Mouse (Mus musculus) CH12.LX (cell line): ENCODE measurements at regions not wholly inside any gene's neighbourhood (a gene's known extent, or its start where the extent isn't known, plus 50 kb on each side); places are given as distances from the start of the nearest gene placed in this dataset.

Experiments used
- DNase-seq: peaks from one replicate; pipeline ENCODE4 v3.0.0-alpha.2; 2013; ENCODE audit errors: extremely low read depth
- H3K27ac ChIP-seq: 2 replicates; pipeline ENCODE4 v1.5.1; 2012; ENCODE audit warnings: low read depth, mild to moderate bottlenecking, control low read depth, moderate library complexity; ENCODE audit not compliant: insufficient read depth
- H3K27me3 ChIP-seq: replicated peaks from 2 replicates; pipeline ENCODE3; 2012; ENCODE audit warnings: inconsistent platforms
- H3K36me3 ChIP-seq, 2 experiments: replicated peaks in 1 of 2; 2 replicates each; pipeline versions ENCODE3 to v1.6.1; 2012; ENCODE audit warnings: inconsistent platforms in 1 of 2, low read length in 1 of 2, mild to moderate bottlenecking in 1 of 2, mixed read lengths in 1 of 2, moderate library complexity in 1 of 2; ENCODE audit not compliant: control insufficient read depth in 1 of 2, insufficient read depth in 1 of 2
- H3K4me1 ChIP-seq, 2 experiments: 2 replicates each; pipeline ENCODE4 v1.6.1; 2012; ENCODE audit warnings: inconsistent platforms in 1 of 2, moderate library complexity in 1 of 2; ENCODE audit not compliant: insufficient read depth in 2 of 2, control insufficient read depth in 1 of 2
- H3K4me2 ChIP-seq: 2 replicates; pipeline ENCODE4 v1.6.1; 2012; ENCODE audit warnings: low read depth, mild to moderate bottlenecking, control low read depth; ENCODE audit not compliant: poor library complexity, insufficient read depth, severe bottlenecking
- H3K4me3 ChIP-seq, 3 experiments: fragments of 150-350 bp in 1 of 3; sonication (generic) in 1 of 3; replicated peaks in 1 of 3; 2 replicates each; pipeline versions ENCODE3 to v1.5.1; 2011 to 2012; ENCODE audit warnings: low read depth in 2 of 3, low read length in 2 of 3, mild to moderate bottlenecking in 2 of 3, moderate library complexity in 2 of 3, control low read depth in 1 of 3, improper control_type of control experiment in 1 of 3, inconsistent platforms in 1 of 3, mixed read lengths in 1 of 3; ENCODE audit not compliant: poor library complexity in 1 of 3
- H3K79me2 ChIP-seq: replicated peaks from 2 replicates; pipeline ENCODE4 v1.6.1; 2012; ENCODE audit warnings: mild to moderate bottlenecking, moderate library complexity; ENCODE audit not compliant: control insufficient read depth, poor library complexity, insufficient read depth, severe bottlenecking; ENCODE audit errors: extremely low read depth
- H3K9ac ChIP-seq: 2 replicates; pipeline ENCODE4 v1.6.1; 2012; ENCODE audit warnings: low read depth, mild to moderate bottlenecking, control low read depth, moderate library complexity; ENCODE audit not compliant: insufficient read depth
- H3K9me3 ChIP-seq: replicated peaks from 2 replicates; pipeline ENCODE3; 2012; ENCODE audit warnings: low read length, inconsistent platforms, mixed read lengths
- BHLHE40 ChIP-seq: IDR thresholded peaks from 2 replicates; pipeline ENCODE4 v1.6.1; 2011; ENCODE audit warnings: mild to moderate bottlenecking, low read depth, low read length, improper control_type of control experiment
- CHD1 ChIP-seq: IDR thresholded peaks from 2 replicates; pipeline ENCODE4 v1.6.1; 2012; ENCODE audit warnings: low read depth, low read length, improper control_type of control experiment, inconsistent platforms
- CHD2 ChIP-seq: IDR thresholded peaks from 2 replicates; pipeline ENCODE4 v1.6.1; 2011; ENCODE audit warnings: low read length, improper control_type of control experiment
- CTCF ChIP-seq, 2 experiments: IDR thresholded peaks in 1 of 2; conservative IDR thresholded peaks in 1 of 2; 2 replicates each; pipeline ENCODE4 v1.5.1; 2011 to 2012; ENCODE audit warnings: low read depth in 2 of 2, low read length in 2 of 2, improper control_type of control experiment in 1 of 2, inconsistent platforms in 1 of 2, mild to moderate bottlenecking in 1 of 2, moderate library complexity in 1 of 2
- ELF1 ChIP-seq: IDR thresholded peaks from 2 replicates; pipeline ENCODE4 v1.6.1; 2014; ENCODE audit warnings: low read depth, mild to moderate bottlenecking, inconsistent platforms, low read length, improper control_type of control experiment
- ETS1 ChIP-seq: conservative IDR thresholded peaks from 2 replicates; pipeline ENCODE4 v1.6.1; 2012; ENCODE audit warnings: low read depth, mild to moderate bottlenecking, inconsistent platforms, low read length, improper control_type of control experiment, moderate library complexity
- GABPA ChIP-seq: IDR thresholded peaks from 2 replicates; pipeline ENCODE4 v1.6.1; 2012; ENCODE audit warnings: low read depth, low read length, improper control_type of control experiment, inconsistent platforms; ENCODE audit not compliant: insufficient replicate concordance
- HCFC1 ChIP-seq: IDR thresholded peaks from 2 replicates; pipeline ENCODE4 v1.6.1; 2012; ENCODE audit warnings: low read depth, mild to moderate bottlenecking, inconsistent platforms, low read length, improper control_type of control experiment
- IRF4 ChIP-seq: IDR thresholded peaks from 2 replicates; pipeline ENCODE4 v1.6.1; 2014; ENCODE audit warnings: low read depth, mild to moderate bottlenecking, inconsistent platforms, low read length, improper control_type of control experiment
- JUN ChIP-seq: IDR thresholded peaks from 2 replicates; pipeline ENCODE4 v1.6.1; 2011; ENCODE audit warnings: low read depth, mild to moderate bottlenecking, low read length, improper control_type of control experiment, moderate library complexity; ENCODE audit not compliant: insufficient read depth
- JUND ChIP-seq: conservative IDR thresholded peaks from 2 replicates; pipeline ENCODE4 v1.6.1; 2011; ENCODE audit warnings: low read depth, low read length, improper control_type of control experiment
- KAT2A ChIP-seq: IDR thresholded peaks from 2 replicates; pipeline ENCODE4 v1.6.1; 2012; ENCODE audit warnings: low read length, improper control_type of control experiment, inconsistent platforms; ENCODE audit not compliant: insufficient replicate concordance
- MAFK ChIP-seq: IDR thresholded peaks from 2 replicates; pipeline ENCODE4 v1.6.1; 2011; ENCODE audit warnings: low read length, improper control_type of control experiment; ENCODE audit not compliant: insufficient replicate concordance
- MAZ ChIP-seq: IDR thresholded peaks from 2 replicates; pipeline ENCODE4 v1.6.1; 2012; ENCODE audit warnings: low read depth, mild to moderate bottlenecking, inconsistent platforms, low read length, improper control_type of control experiment, moderate library complexity
- MXI1 ChIP-seq: IDR thresholded peaks from 2 replicates; pipeline ENCODE4 v1.6.1; 2011; ENCODE audit warnings: mild to moderate bottlenecking, low read depth, low read length, improper control_type of control experiment
- MYC ChIP-seq: IDR thresholded peaks from 2 replicates; pipeline ENCODE4 v1.6.1; 2011; ENCODE audit warnings: low read depth, mild to moderate bottlenecking, improper control_type of control experiment, low read length
- PAX5 ChIP-seq: IDR thresholded peaks from 2 replicates; pipeline ENCODE4 v1.6.1; 2012; ENCODE audit warnings: low read length, inconsistent platforms, mixed read lengths
- POLR2A ChIP-seq: IDR thresholded peaks from 2 replicates; pipeline ENCODE4 v1.6.1; 2011; ENCODE audit warnings: low read depth, mild to moderate bottlenecking, improper control_type of control experiment, low read length
- POLR2AphosphoS2 ChIP-seq: IDR thresholded peaks from 2 replicates; pipeline ENCODE4 v1.6.1; 2011; ENCODE audit warnings: low read depth, low read length, improper control_type of control experiment
- RCOR1 ChIP-seq: conservative IDR thresholded peaks from 2 replicates; pipeline ENCODE4 v1.6.1; 2012; ENCODE audit warnings: low read depth, mild to moderate bottlenecking, inconsistent platforms, low read length, improper control_type of control experiment
- SIN3A ChIP-seq: IDR thresholded peaks from 2 replicates; pipeline ENCODE4 v1.6.1; 2012; ENCODE audit warnings: low read length, improper control_type of control experiment, inconsistent platforms
- SMC3 ChIP-seq: IDR thresholded peaks from 2 replicates; pipeline ENCODE4 v1.6.1; 2011; ENCODE audit warnings: low read depth, low read length, improper control_type of control experiment
- TBP ChIP-seq: conservative IDR thresholded peaks from 2 replicates; pipeline ENCODE4 v1.6.1; 2011; ENCODE audit warnings: low read depth, low read length, improper control_type of control experiment
- TCF12 ChIP-seq: IDR thresholded peaks from 2 replicates; pipeline ENCODE4 v1.6.1; 2014; ENCODE audit warnings: low read depth, mild to moderate bottlenecking, inconsistent platforms, low read length, improper control_type of control experiment
- USF1 ChIP-seq: IDR thresholded peaks from 2 replicates; pipeline ENCODE4 v1.6.1; 2014; ENCODE audit warnings: low read depth, mild to moderate bottlenecking, inconsistent platforms, low read length, improper control_type of control experiment
- USF2 ChIP-seq: conservative IDR thresholded peaks from 2 replicates; pipeline ENCODE4 v1.6.1; 2011; ENCODE audit warnings: low read depth, low read length, improper control_type of control experiment
- ZMIZ1 ChIP-seq: IDR thresholded peaks from 2 replicates; pipeline ENCODE4 v1.6.1; 2012; ENCODE audit warnings: low read depth, mild to moderate bottlenecking, inconsistent platforms, low read length, improper control_type of control experiment
- ZNF384 ChIP-seq: IDR thresholded peaks from 2 replicates; pipeline ENCODE4 v1.6.1; 2012; ENCODE audit warnings: low read depth, low read length, improper control_type of control experiment, inconsistent platforms
- dilution Hi-C: fragments of 300-500 bp; cut with MboI; formaldehyde crosslinking; loops from 2 replicates; pipeline ENCODE4 v1.14.3; 2020; ENCODE audit warnings: low sequenced_read_pairs; ENCODE audit not compliant: extremely low pct_unique_long_range_greater_than_20kb, extremely low pct_ligation_motif_present
- in situ Hi-C: fragments of 300-500 bp; cut with MboI; formaldehyde crosslinking; loops from 3 replicates; pipeline ENCODE4 v1.14.3; 2019; ENCODE audit warnings: low sequenced_read_pairs, low pct_ligation_motif_present, low pct_unique_long_range_greater_than_20kb, mixed read lengths

- in situ Hi-C loops (loop anchor here (5.0 kb wide), 1 partner anchor 496 kb away; no protein-coding TSS in a partner anchor), dilution Hi-C loops (no loop called here)
- TF ChIP-seq CHD2: no peak
- no peak for TF ChIP-seq POLR2A
- no peak for TF ChIP-seq CHD1
- no peak for TF ChIP-seq SMC3
- no peak for TF ChIP-seq KAT2A
- no peak for TF ChIP-seq USF1
These were observed 170.4 kb downstream of the Klf7 start for GRCm38 (mm10) chr1:63951663-63952062.

GRCm38 (mm10) chr1:63947278-63947677 lies 174.8 kb downstream of the Klf7 start:
- no peaks in the 10 kb centered on the region for H3K9me3 ChIP-seq
- in situ Hi-C loops (no loop called here), dilution Hi-C loops (no loop called here)

More at GRCm38 (mm10) chr1:63951663-63952062, 170.4 kb downstream of the Klf7 start:
- H3K4me2 ChIP-seq: no peak overlapping the region
- H3K9ac ChIP-seq: no peak overlapping the region
- H3K79me2 ChIP-seq: no peaks in the 10 kb centered on the region
- no peak overlapping the region for H3K27ac ChIP-seq
- no peaks in the 10 kb centered on the region for H3K9me3 ChIP-seq
- H3K4me3 ChIP-seq: no peak overlapping the region
- H3K4me1 ChIP-seq: 0 out of 4 replicates have a peak, but pooled peaks cover 0 to 2% of the 10 kb centered on the region in 2 experiments
- no peaks in the 10 kb centered on the region for H3K36me3 ChIP-seq
- no peaks in the 10 kb centered on the region for H3K27me3 ChIP-seq
- no peak for DNase-seq

GRCm38 (mm10) chr1:63946834-63947233 lies 175.2 kb downstream of the Klf7 start:
- in situ Hi-C loops: no loop called here
- dilution Hi-C loops: no loop called here

More at GRCm38 (mm10) chr1:63947278-63947677, 174.8 kb downstream of the Klf7 start:
- TF ChIP-seq RCOR1: no peak
- TF ChIP-seq CHD1: no peak
- no peak for TF ChIP-seq USF2
- no peak for TF ChIP-seq CHD2
- TF ChIP-seq MXI1: no peak
- TF ChIP-seq PAX5: no peak
- TF ChIP-seq KAT2A: no peak
- TF ChIP-seq ZNF384: no peak
- TF ChIP-seq ZMIZ1: no peak
- TF ChIP-seq JUND: no peak
- TF ChIP-seq TCF12: no peak
- TF ChIP-seq BHLHE40: no peak
- TF ChIP-seq JUN: no peak
- no peak for TF ChIP-seq SIN3A
- no peak for TF ChIP-seq IRF4
- TF ChIP-seq POLR2AphosphoS2: no peak
- no peak for TF ChIP-seq MAFK
- TF ChIP-seq MAZ: no peak
- TF ChIP-seq ELF1: no peak
- Histone ChIP-seq H3K4me1 (0 out of 4 replicates have a peak, but pooled peaks cover 0 to 2% of the 10 kb centered on the region in 2 experiments), H3K27me3 (no peaks in the 10 kb centered on the region), H3K79me2 (no peaks in the 10 kb centered on the region), H3K9ac (no peak overlapping the region), H3K4me3 (no peak overlapping the region), H3K27ac (no peak overlapping the region), H3K4me2 (no peak overlapping the region), H3K36me3 (no peaks in the 10 kb centered on the region)
- DNase-seq: no peak

More at GRCm38 (mm10) chr1:63946834-63947233, 175.2 kb downstream of the Klf7 start:
- H3K27me3 ChIP-seq: no peaks in the 10 kb centered on the region
- TF ChIP-seq MAZ: no peak
- TF ChIP-seq POLR2A: no peak
- TF ChIP-seq JUND: no peak
- TF ChIP-seq POLR2AphosphoS2: no peak
- no peak for TF ChIP-seq BHLHE40
- no peak for TF ChIP-seq ZNF384
- TF ChIP-seq KAT2A: no peak
- no peak for TF ChIP-seq TBP
- no peak for TF ChIP-seq GABPA
- TF ChIP-seq USF1: no peak
- no peak for TF ChIP-seq ETS1
- TF ChIP-seq HCFC1: no peak
- no peak for TF ChIP-seq CTCF (conservative IDR thresholded peaks at IDR 0.05 in 1 of 2, IDR thresholded peaks at IDR 0.05 in 1 of 2; ENCODE audit: low read depth in 2 of 2, low read length in 2 of 2)
- no peak for TF ChIP-seq MYC
- H3K9me3 ChIP-seq: no peaks in the 10 kb centered on the region
- H3K9ac ChIP-seq: no peak overlapping the region
- H3K36me3 ChIP-seq: no peaks in the 10 kb centered on the region
- H3K4me2 ChIP-seq: no peak overlapping the region
- H3K79me2 ChIP-seq: no peaks in the 10 kb centered on the region
- H3K4me1 ChIP-seq: 0 out of 4 replicates have a peak, but pooled peaks cover 0 to 2% of the 10 kb centered on the region in 2 experiments
- no peak for DNase-seq
- H3K27ac ChIP-seq: no peak overlapping the region
- H3K4me3 ChIP-seq: no peak overlapping the region
